Mouse (Mus musculus): Measurements from ENCODE around the gene Smap2. TPM values are rescaled to one million over a fixed set of nuclear protein-coding genes. Genes with fewer than 3 reads are reported as not detected.

Smap2 gene
- total RNA-seq, 4 experiments from 2014 or later = 151 to 166 (median 157) TPM

Small RNA genes lying within 50 kb of the gene (microRNA-seq; reads per million reads assigned to microRNA genes)
- 0.64 to 3.3 reads per million in 2 experiments for gene Mir7015

Other genes starting within 250 kb of the Smap2 start
- gene Nfyc, start 185.7 kb downstream of the Smap2 start, total RNA-seq (2022) = 10 to 100 TPM; 43.8 to 55.5 (median 45.9) TPM
- gene Rims3, start 162.4 kb downstream of the Smap2 start, total RNA-seq (2022) = 10 to 100 TPM; 32.7 to 43.9 (median 40.0) TPM
- 10 to 100 TPM; 11.9 to 16.2 (median 14.0) TPM for gene Exo5, start 92.2 kb downstream of the Smap2 start, total RNA-seq (2022)
- gene Zfp69, start 65.5 kb downstream of the Smap2 start, total RNA-seq (2022) = 1 to 10 TPM; 1.6 to 3.0 (median 2.6) TPM
- 1 to 10 TPM; 4.1 to 5.7 (median 5.0) TPM for gene Col9a2, start 22.1 kb upstream of the Smap2 start, total RNA-seq (2022)
- 10 to 100 TPM; 23.9 to 28.4 (median 26.8) TPM for gene Zmpste24, start 81.0 kb upstream of the Smap2 start, total RNA-seq (2022)
- gene Tmco2, start 92.0 kb upstream of the Smap2 start, total RNA-seq (2022) = not detected
- 10 to 100 TPM; 29.5 to 33.3 (median 32.1) TPM for gene Rlf, start 197.8 kb upstream of the Smap2 start, total RNA-seq (2022)